Comparison of ENCODE assay signal across 8 mouse cellular contexts in genomic region chr2:127270300-127271041, GRCm38 (mm10). TPM values are rescaled to one million over a fixed set of nuclear protein-coding genes. Genes with fewer than 3 reads are reported as not detected.
DNase-seq lines count a peak whose midpoint lies in the region; ATAC-seq lines count a peak whose summit lies in the region.

No protein-coding gene starts in this region.

- H3K9me3 ChIP-seq in intestine, embryonic 15.5 days, result no peaks in the 10 kb centered on the region

- intact Hi-C loops in gastrocnemius, postnatal 36 days (cut with DNase I), result loop anchor here (2.0 kb wide), 1 partner anchor 22 kb away; no protein-coding TSS in a partner anchor
- intact Hi-C loops in left cerebral cortex, postnatal 14 days (cut with DNase I), result no loop called here

- H3K9ac ChIP-seq in intestine, embryonic 15.5 days, result peak overlapping the region; percentile 97

- under 1% methylated on average over 64 of the region's 75 CpGs for WGBS in intestine, embryonic 15.5 days

- peak overlapping the region; percentile 99 for H3K27ac ChIP-seq in intestine, embryonic 15.5 days

- ATAC-seq in intestine, embryonic 15.5 days, result peak; percentile 96
- ATAC-seq in megakaryocyte-erythroid progenitor cell, adult 5-6 weeks (replicated peaks; ENCODE audit: low FRiP score, low TSS enrichment, poor library complexity, severe bottlenecking), result peak; percentile 73

- H3K4me1 ChIP-seq in intestine, embryonic 15.5 days (replicated peaks), result 0 out of 2 replicates have a peak, but pooled peaks cover 3% of the 10 kb centered on the region

- peak overlapping the region; percentile 100 for H3K4me3 ChIP-seq in intestine, embryonic 15.5 days (replicated peaks)

- H3K36me3 ChIP-seq in intestine, embryonic 15.5 days, result 0 out of 2 replicates have a peak, but pooled peaks cover 4% of the 10 kb centered on the region

- DNase-seq in adrenal gland, adult (ENCODE audit: inconsistent age in 2 of 2, low spot score in 1 of 2), result peak; percentile 93 to 96
- DNase-seq in embryo, embryonic 11 days, result peak; percentile 94
- DNase-seq in gastrocnemius, postnatal 36 days, result peak; percentile 79 to 85
- peak; percentile 86 to 89 for DNase-seq in left cerebral cortex, postnatal 14 days (ENCODE audit: low spot score in 2 of 2)
- peak; percentile 91 for DNase-seq in right cerebral cortex, postnatal 25 days
- peak; percentile 83 to 86 for DNase-seq in urinary bladder, postnatal 4 days (ENCODE audit: low spot score in 2 of 2)

- H3K27me3 ChIP-seq in intestine, embryonic 15.5 days (replicated peaks), result no peaks in the 10 kb centered on the region

- peak overlapping the region; percentile 68 for H3K4me2 ChIP-seq in intestine, embryonic 15.5 days (replicated peaks)

RNA-seq across cellular contexts. Expression of gene Stard7, which starts 0.5 kb away (rescaled TPM):
- 100 to 1,000 TPM in 1 of 2 experiments, 10 to 100 TPM in 1; 89.2 to 110 TPM for total RNA-seq in gastrocnemius, postnatal 36 days (2021)
- polyA plus RNA-seq in intestine, embryonic 15.5 days (2015; fragmentation: Nextera tagmentation; extraction: Ambion mirVana), result 89.1 and 89.5 TPM in 2 replicates
- total RNA-seq in left cerebral cortex, postnatal 14 days (2021), result 100 to 1,000 TPM; 156 to 174 TPM
- total RNA-seq in megakaryocyte-erythroid progenitor cell, adult 5-6 weeks (2014; fragmentation: Nextera tagmentation), result 97.7 and 109 TPM in 2 replicates
- total RNA-seq in megakaryocyte-erythroid progenitor cell, adult 5-6 weeks (2017), result 130 and 141 TPM in 2 replicates

RNA-seq across cellular contexts. Expression of gene Tmem127, which starts 22.8 kb away (rescaled TPM):
- total RNA-seq in gastrocnemius, postnatal 36 days (2021), result 10 to 100 TPM; 21.0 TPM
- 28.3 and 28.5 TPM in 2 replicates for polyA plus RNA-seq in intestine, embryonic 15.5 days (2015; fragmentation: Nextera tagmentation; extraction: Ambion mirVana)
- total RNA-seq in left cerebral cortex, postnatal 14 days (2021), result 100 to 1,000 TPM in 1 of 2 experiments, 10 to 100 TPM in 1; 99.7 to 105 TPM
- 17.5 and 26.0 TPM in 2 replicates for total RNA-seq in megakaryocyte-erythroid progenitor cell, adult 5-6 weeks (2014; fragmentation: Nextera tagmentation)
- total RNA-seq in megakaryocyte-erythroid progenitor cell, adult 5-6 weeks (2017), result 38.7 and 39.5 TPM in 2 replicates

RNA-seq across cellular contexts. Expression of gene Ciao1, which starts 22.9 kb away (rescaled TPM):
- total RNA-seq in gastrocnemius, postnatal 36 days (2021), result 10 to 100 TPM; 48.6 to 51.0 TPM
- polyA plus RNA-seq in intestine, embryonic 15.5 days (2015; fragmentation: Nextera tagmentation; extraction: Ambion mirVana), result 60.2 and 60.9 TPM in 2 replicates
- total RNA-seq in left cerebral cortex, postnatal 14 days (2021), result 10 to 100 TPM; 74.7 to 75.6 TPM
- total RNA-seq in megakaryocyte-erythroid progenitor cell, adult 5-6 weeks (2014; fragmentation: Nextera tagmentation), result 39.4 and 40.1 TPM in 2 replicates
- 19.0 and 45.1 TPM in 2 replicates for total RNA-seq in megakaryocyte-erythroid progenitor cell, adult 5-6 weeks (2017)

Comparison
In these comparisons a context has a peak if more than half of its experiments do, and no peak if none do; other contexts are left out.
1. Peak in every context shown above with its lines: DNase-seq, ATAC-seq, H3K4me3 ChIP-seq and H3K27ac ChIP-seq.